Mouse (Mus musculus): Measurements from ENCODE around the gene Mylk. TPM values are rescaled to one million over a fixed set of nuclear protein-coding genes. Genes with fewer than 3 reads are reported as not detected.
A peak's percentile ranks its signal among the peaks of the same experiment; 100 is the strongest.
"Not testable (repeated sequence)": the region's sequence is repeated elsewhere in the genome, so short reads cannot be mapped to it uniquely, and the experiment has no call there.

Gene Mylk
- 66.2 and 90.1 TPM in 2 replicates for polyA plus RNA-seq (2012; ENCODE audit: insufficient read depth, low replicate concordance)

GRCm38 (mm10) chr16:34745065-34745585 lies at the start of gene Mylk:
Mylk (plus strand) TSS chr16:34745210.
- peaks cover 17% of the 10 kb centered on the region for H3K27me3 ChIP-seq (replicated peaks)
- H3K9me3 ChIP-seq: peaks cover 19% of the 10 kb centered on the region
- peaks cover 49% of the 10 kb centered on the region for H3K4me1 ChIP-seq
- peaks cover 43% of the 10 kb centered on the region for H3K36me3 ChIP-seq (replicated peaks; ENCODE audit: low read length)
- H3K4me3 ChIP-seq (replicated peaks): peak within 1 kb of the TSS; percentile 93
- no peak for TF ChIP-seq FLI1 (IDR thresholded peaks at IDR 0.05; ENCODE audit: low read length)
- no peak for TF ChIP-seq GATA1 (IDR thresholded peaks at IDR 0.05; ENCODE audit: borderline replicate concordance, low read length)

DNA sequence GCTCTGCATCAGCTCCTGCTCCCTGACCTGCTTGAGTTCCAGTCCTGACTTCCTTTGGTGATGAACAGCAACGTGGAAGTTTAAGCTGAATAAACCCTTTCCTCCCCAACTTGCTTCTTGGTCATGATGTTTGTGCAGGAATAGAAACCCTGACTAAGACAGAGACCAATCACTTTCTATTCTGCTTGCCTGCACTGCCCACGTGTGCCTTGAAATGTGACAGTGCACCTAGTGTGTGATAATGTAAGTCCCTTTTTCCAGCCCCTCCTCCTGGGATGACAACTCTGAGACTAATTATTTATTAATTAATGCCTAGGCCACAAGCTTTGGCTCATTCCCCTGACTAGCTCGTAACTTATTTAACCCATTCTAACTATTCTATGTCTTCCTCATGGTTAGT lies 46.3 kb upstream of the Mylk start:
- H3K27me3 ChIP-seq (replicated peaks); H3K9me3 ChIP-seq; H3K4me3 ChIP-seq (replicated peaks): not testable (repeated sequence)
- Histone ChIP-seq H3K36me3 (replicated peaks; ENCODE audit: low read length) (peaks cover 55% of the 10 kb centered on the region), H3K4me1 (peaks cover 21% of the 10 kb centered on the region)

DNA sequence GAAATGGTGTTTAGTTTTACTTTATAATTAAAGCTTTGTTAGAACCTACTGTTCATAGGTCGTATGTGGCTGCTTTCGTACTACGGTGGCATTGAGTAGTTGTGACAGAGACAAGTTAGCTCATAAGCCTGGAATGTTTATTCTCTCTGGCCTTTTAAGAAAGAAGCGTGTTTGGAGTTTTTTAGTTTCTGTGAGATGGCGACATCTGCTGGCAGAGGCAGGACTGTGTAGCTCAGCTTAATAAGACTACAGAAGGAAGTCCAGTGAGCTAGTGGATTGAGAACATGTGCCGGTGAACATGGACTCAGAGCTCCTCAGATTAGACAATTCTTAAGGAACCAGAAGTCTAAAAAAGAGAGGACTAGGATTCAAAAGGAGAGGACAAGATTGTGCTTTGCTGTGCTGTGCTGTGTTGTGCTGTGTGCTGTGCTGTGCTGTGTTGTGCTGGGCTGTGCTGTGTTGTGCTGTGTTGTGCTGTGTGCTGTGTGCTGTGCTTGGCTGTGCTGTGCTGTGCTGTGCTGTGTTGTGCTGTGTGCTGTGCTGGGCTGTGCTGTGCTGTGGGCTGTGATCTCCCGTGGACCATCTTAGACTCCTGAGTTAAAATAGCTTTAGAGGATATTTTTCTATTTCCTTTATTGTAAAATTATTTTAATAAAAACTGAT lies 44.7 kb upstream of the Mylk start:
- peaks cover 60% of the 10 kb centered on the region for H3K36me3 ChIP-seq (replicated peaks; ENCODE audit: low read length)
- no peaks in the 10 kb centered on the region for H3K9me3 ChIP-seq
- no peaks in the 10 kb centered on the region for H3K27me3 ChIP-seq (replicated peaks)
- peak overlapping the region; percentile 81 for H3K4me3 ChIP-seq (replicated peaks)
- H3K4me1 ChIP-seq: peaks cover 20% of the 10 kb centered on the region
- TF ChIP-seq GATA1 (IDR thresholded peaks at IDR 0.05; ENCODE audit: borderline replicate concordance, low read length): no peak
- no peak for TF ChIP-seq FLI1 (IDR thresholded peaks at IDR 0.05; ENCODE audit: low read length)

GRCm38 (mm10) chr16:34700828-34701216 lies 44.2 kb upstream of the Mylk start:
- H3K4me1 ChIP-seq: peaks cover 20% of the 10 kb centered on the region
- no peaks in the 10 kb centered on the region for H3K9me3 ChIP-seq
- H3K36me3 ChIP-seq (replicated peaks; ENCODE audit: low read length): peaks cover 60% of the 10 kb centered on the region
- H3K27me3 ChIP-seq (replicated peaks): no peaks in the 10 kb centered on the region
- H3K4me3 ChIP-seq (replicated peaks): no peak overlapping the region
- TF ChIP-seq FLI1 (IDR thresholded peaks at IDR 0.05; ENCODE audit: low read length) (no peak), GATA1 (IDR thresholded peaks at IDR 0.05; ENCODE audit: borderline replicate concordance, low read length) (no peak)

DNA sequence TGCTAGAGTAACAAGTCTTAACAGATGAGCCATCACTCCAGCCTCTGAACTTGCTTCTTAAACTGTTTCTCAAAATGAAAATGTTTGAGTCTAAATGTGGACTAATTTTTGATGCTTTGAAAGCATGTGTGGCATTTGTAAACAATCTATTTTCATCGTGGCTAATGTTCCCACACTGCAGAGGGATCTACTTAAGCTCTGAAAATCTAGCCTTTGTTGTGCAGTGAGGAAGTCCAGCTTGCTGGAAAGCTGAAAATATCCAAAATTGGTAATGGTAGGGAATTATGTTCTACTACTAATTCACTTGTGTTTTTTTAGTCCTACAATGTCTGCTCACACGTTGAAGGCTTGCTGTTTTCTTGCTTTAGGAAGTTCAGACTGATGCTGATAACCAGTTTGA lies 39.0 kb upstream of the Mylk start:
- Histone ChIP-seq H3K27me3 (replicated peaks) (no peaks in the 10 kb centered on the region), H3K36me3 (replicated peaks; ENCODE audit: low read length) (peaks cover 69% of the 10 kb centered on the region), H3K4me3 (replicated peaks) (no peak overlapping the region)

DNA sequence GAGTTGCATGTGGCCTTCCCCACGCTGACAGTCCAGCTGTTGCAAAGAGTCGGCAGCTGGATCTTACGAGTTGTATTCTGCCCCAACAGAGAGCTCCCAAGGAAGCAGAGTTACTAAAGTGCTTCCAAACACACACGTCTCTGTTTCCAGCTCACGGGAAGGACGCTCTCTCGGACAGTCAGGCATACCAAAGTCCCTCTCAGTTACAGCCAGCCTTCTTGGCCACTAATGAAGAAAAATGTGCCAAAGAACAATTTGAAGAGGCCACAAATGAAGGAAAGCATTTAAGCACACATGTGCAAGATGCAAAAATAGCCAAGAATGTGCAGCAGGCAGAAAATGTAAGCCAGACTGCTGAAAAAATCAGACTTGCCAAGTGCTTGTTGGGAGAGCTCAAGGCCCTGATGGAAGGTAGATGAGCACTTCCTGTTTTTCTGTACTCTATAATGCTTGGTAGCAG lies 38.5 kb upstream of the Mylk start:
- no peaks in the 10 kb centered on the region for H3K9me3 ChIP-seq
- H3K4me3 ChIP-seq (replicated peaks): no peak overlapping the region
- no peaks in the 10 kb centered on the region for H3K27me3 ChIP-seq (replicated peaks)
- peaks cover 66% of the 10 kb centered on the region for H3K36me3 ChIP-seq (replicated peaks; ENCODE audit: low read length)
- peaks cover 9% of the 10 kb centered on the region; the same call in 1 of the 2 replicates for H3K4me1 ChIP-seq
- TF ChIP-seq GATA1 (IDR thresholded peaks at IDR 0.05; ENCODE audit: borderline replicate concordance, low read length) (no peak), FLI1 (IDR thresholded peaks at IDR 0.05; ENCODE audit: low read length) (no peak)

More for the DNA sequence above, 39.0 kb upstream of the Mylk start:
- Histone ChIP-seq H3K4me1 (peaks cover 9% of the 10 kb centered on the region; the same call in 1 of the 2 replicates), H3K9me3 (no peaks in the 10 kb centered on the region)
- no peak for TF ChIP-seq GATA1 (IDR thresholded peaks at IDR 0.05; ENCODE audit: borderline replicate concordance, low read length)
- no peak for TF ChIP-seq FLI1 (IDR thresholded peaks at IDR 0.05; ENCODE audit: low read length)

DNA sequence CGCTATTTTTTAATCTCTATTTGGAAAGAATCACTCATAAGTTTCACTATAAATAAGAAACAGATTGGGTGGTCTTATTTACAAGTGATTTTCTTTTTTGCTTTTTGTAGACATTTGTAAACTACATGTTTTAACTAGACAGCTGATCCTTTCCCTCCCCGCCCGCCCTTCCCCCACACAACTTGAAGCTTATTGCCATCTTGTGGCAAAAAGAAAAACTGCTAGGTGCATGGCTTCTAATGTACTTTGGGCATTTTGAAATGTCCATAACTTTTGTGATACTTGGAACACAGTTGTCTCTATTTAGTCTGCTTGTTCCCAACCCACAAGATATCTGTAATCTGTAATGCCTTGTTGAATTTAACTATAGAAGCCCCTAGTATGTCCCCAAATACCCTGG lies 33.5 kb upstream of the Mylk start:
- Histone ChIP-seq H3K36me3 (replicated peaks; ENCODE audit: low read length) (peaks cover 55% of the 10 kb centered on the region), H3K27me3 (replicated peaks) (no peaks in the 10 kb centered on the region)

GRCm38 (mm10) chr16:34725156-34725555 lies 19.9 kb upstream of the Mylk start:
- Histone ChIP-seq H3K4me3 (replicated peaks) (no peak overlapping the region), H3K27me3 (replicated peaks) (no peaks in the 10 kb centered on the region), H3K4me1 (peaks cover 46% of the 10 kb centered on the region), H3K9me3 (peaks cover 8% of the 10 kb centered on the region), H3K36me3 (replicated peaks; ENCODE audit: low read length) (peaks cover 63% of the 10 kb centered on the region)
- TF ChIP-seq FLI1 (IDR thresholded peaks at IDR 0.05; ENCODE audit: low read length): no peak

More for the DNA sequence above, 33.5 kb upstream of the Mylk start:
- TF ChIP-seq GATA1 (IDR thresholded peaks at IDR 0.05; ENCODE audit: borderline replicate concordance, low read length) (no peak), FLI1 (IDR thresholded peaks at IDR 0.05; ENCODE audit: low read length) (no peak)
- Histone ChIP-seq H3K4me1 (peaks cover 8% of the 10 kb centered on the region; the same call in 1 of the 2 replicates), H3K9me3 (no peaks in the 10 kb centered on the region), H3K4me3 (replicated peaks) (no peak overlapping the region)

- Histone ChIP-seq H3K9me3 (peaks cover 11% of the 10 kb centered on the region), H3K4me1 (peaks cover 70% of the 10 kb centered on the region), H3K36me3 (replicated peaks; ENCODE audit: low read length) (peaks cover 46% of the 10 kb centered on the region)
- H3K27me3 ChIP-seq (replicated peaks); H3K4me3 ChIP-seq (replicated peaks): not testable (repeated sequence)
Measured at GRCm38 (mm10) chr16:34728610-34729009, 16.4 kb upstream of the Mylk start.

DNA sequence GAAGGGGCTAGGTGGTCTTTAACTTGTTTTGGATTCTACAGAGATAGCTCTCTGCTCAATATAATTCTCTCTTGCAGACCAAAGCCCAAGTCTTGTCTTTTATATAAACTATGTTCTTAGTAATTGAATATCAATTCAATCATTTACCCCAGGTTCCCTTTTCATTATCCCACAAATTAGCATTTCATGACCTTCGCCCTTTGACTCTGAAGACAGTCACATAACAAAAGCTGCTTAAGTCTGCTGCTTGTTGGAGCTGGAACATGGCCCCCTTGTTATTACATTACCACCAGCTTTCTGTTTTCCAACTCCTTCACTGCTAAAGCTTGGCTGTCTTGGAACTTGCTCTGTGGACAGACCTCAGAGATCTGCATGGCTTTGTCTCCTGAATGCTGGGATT lies 15.6 kb upstream of the Mylk start:
- TF ChIP-seq FLI1 (IDR thresholded peaks at IDR 0.05; ENCODE audit: low read length) (no peak), GATA1 (IDR thresholded peaks at IDR 0.05; ENCODE audit: borderline replicate concordance, low read length) (no peak)
- Histone ChIP-seq H3K4me3 (replicated peaks) (no peak overlapping the region), H3K4me1 (peaks cover 75% of the 10 kb centered on the region), H3K36me3 (replicated peaks; ENCODE audit: low read length) (peaks cover 40% of the 10 kb centered on the region), H3K27me3 (replicated peaks) (no peaks in the 10 kb centered on the region), H3K9me3 (peaks cover 11% of the 10 kb centered on the region)

Data from megakaryocyte, embryonic 14.5 days (primary cell).